Mouse (Mus musculus) layer of hippocampus, adult 2 months (tissue): ENCODE results near the gene Nisch. TPM values are rescaled to one million over a fixed set of nuclear protein-coding genes. Genes with fewer than 3 reads are reported as not detected.

ENCODE experiments used
- DNase-seq, 2 experiments: peaks; one replicate each; pipeline ENCODE4 v3.0.0; 2022; ENCODE audit warnings: low spot score in 2 of 2
- H3K27ac ChIP-seq: fragments of 200-600 bp; 2 replicates; pipeline ENCODE4 v1.8.1; 2022
- H3K4me3 ChIP-seq: fragments of 200-600 bp; 2 replicates; pipeline ENCODE4 v1.8.1; 2022; ENCODE audit warnings: mild to moderate bottlenecking
- CTCF ChIP-seq: fragments of 200-600 bp; conservative IDR thresholded peaks from 2 replicates; pipeline ENCODE4 v1.8.1; 2022; ENCODE audit warnings: antibody characterized with exemption, mild to moderate bottlenecking, moderate library complexity
- total RNA-seq, 2 experiments: library from RNA; stranded (reverse); gene quantifications; 2 replicates each; pipeline ENCODE4 v1.2.3; 2021

The Nisch gene
- total RNA-seq, 2 experiments from 2014 or later = 472 to 491 TPM

GRCm38 (mm10) chr14:31211854-31212253 is 4.9 kb downstream of the Nisch start:
- H3K27ac ChIP-seq = no peak overlapping the region
- TF ChIP-seq CTCF = no peak
- no peak for DNase-seq
- H3K4me3 ChIP-seq = no peak overlapping the region

- no peak for TF ChIP-seq CTCF
- Histone ChIP-seq H3K27ac (no peak overlapping the region), H3K4me3 (no peak overlapping the region)
- no peak for DNase-seq
Measured at GRCm38 (mm10) chr14:31209133-31209557, 7.6 kb downstream of the Nisch start.

- Histone ChIP-seq H3K4me3 (peak within 1 kb of the TSS; percentile 83), H3K27ac (peak within 1 kb of the TSS; percentile 98)
- no peak for DNase-seq
- no peak for TF ChIP-seq CTCF
Measured at GRCm38 (mm10) chr14:31208084-31208483, 8.7 kb downstream of the Nisch start, which contains the start of gene Tnnc1. Tnnc1 (plus strand) TSS chr14:31208312.

DNA sequence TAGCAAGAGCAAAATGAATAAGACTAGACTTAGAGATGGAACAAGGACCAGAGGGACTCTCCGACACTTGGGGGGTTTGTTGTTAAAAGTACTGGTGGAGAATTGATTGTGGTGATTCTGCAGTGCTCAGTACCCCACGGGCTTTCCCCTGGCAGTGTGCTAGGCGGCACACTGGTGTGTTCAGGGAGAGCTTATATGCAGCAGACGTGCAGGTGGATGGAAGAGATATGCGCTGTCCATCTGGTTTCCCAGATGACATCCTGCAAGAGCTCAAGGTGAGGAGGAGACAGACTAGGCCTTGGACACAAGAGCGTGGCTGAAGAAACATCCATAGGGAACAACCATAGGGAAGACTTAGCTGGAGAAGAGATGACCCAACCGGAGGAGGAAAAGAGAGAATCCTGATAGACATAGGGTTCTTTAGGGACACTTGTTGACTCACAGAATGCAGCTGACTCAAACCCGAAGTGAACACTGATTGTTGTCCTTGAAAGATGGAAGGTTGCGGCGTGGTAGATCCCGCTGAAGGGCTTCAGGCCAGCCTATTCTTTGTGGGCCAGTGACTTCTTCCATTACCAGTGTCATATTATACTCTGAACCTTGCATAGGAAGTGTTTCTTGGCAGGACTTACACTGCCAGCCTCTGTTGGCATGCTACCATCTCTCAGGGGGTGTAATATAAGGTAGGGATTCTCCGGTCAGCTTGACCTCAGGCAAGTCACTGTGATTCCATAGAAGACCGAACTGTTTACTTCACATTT is 9.5 kb downstream of the Nisch start:
- H3K4me3 ChIP-seq = peak overlapping the region; percentile 83
- H3K27ac ChIP-seq = peak overlapping the region; percentile 98
- no peak for DNase-seq
- TF ChIP-seq CTCF = no peak

DNA sequence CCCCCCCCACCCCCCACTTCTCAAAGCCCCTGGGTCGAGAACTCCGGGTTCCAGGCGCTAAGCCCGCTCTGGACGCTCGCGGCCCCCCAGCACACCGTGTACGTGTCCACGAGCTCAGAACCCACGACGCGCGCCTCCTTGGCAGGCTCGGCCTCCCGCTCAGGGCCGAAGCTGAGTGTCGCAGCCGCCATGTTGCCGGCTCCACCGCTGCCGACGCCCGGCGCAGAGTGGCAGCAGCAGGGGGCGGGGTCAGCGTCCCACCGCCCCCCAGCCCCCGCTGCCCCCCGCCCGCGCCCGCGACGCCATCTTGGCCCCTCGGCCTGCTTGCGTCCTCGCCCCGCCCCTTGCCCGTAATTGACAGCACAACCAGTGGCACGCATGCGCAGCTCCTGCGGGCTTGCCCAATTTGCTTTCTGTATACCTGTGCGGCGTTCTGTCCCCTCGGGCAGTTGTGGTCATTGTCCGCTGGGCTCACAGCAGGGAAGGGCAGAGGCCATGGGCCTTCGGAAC is 10.2 kb downstream of the Nisch start:
- peak overlapping the region; percentile 98 for H3K27ac ChIP-seq
- peak overlapping the region; percentile 83 for H3K4me3 ChIP-seq
- peak; percentile 91 to 94 for DNase-seq
- 0 out of 2 replicates have a peak, but pooled peaks have one; percentile 2 for TF ChIP-seq CTCF

GRCm38 (mm10) chr14:31205562-31206467 is 10.9 kb downstream of the Nisch start:
- H3K4me3 ChIP-seq = peak overlapping the region; percentile 83
- TF ChIP-seq CTCF = no peak
- peak in 1 of 2 experiments; percentile 35 for DNase-seq
- peak overlapping the region; percentile 98 for H3K27ac ChIP-seq

GRCm38 (mm10) chr14:31205244-31205561 is 11.5 kb downstream of the Nisch start:
- Histone ChIP-seq H3K27ac (peak overlapping the region; percentile 98), H3K4me3 (peak overlapping the region; percentile 83)
- no peak for TF ChIP-seq CTCF
- no peak for DNase-seq

DNA sequence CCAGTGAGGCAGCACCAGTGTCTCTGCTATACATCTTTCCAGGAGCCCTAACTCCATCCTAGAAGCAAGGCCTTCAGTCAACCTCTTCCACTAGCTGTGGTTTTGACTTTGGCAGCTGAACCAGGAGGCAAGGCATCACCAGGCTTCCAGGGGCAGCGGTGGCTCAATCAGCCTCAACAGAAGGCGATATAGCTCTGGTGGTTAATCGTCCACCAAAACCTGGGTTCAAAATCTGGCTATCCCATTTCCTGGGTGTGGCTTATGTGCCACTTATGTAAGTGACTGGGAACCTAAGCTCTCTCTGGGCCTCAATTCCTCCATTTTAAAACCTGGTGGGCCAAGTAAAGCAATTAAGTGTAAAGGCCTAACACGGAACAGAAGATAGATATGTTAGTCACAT is 11.9 kb downstream of the Nisch start:
- H3K27ac ChIP-seq = peak overlapping the region; percentile 98
- H3K4me3 ChIP-seq = peak overlapping the region; percentile 83
- TF ChIP-seq CTCF = no peak
- no peak for DNase-seq

DNA sequence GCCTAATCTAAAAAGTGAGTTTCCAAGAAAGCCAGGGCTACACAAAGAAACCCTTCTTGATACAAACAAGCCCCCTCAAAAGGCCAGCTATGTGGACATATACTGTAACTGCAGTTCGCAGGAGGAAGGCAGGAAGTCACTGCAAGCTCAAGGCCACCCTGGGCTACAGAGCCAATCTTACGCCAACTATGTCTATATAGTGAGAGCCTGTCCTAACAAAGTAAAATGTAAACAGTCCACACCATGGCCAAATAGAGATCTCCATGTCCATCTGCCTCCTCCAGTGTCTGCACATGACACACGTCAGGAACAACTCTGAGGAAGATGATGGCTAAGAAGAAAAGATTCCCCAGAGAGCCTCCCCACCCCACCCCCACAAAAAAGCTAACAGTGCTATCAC is 16.7 kb downstream of the Nisch start:
- no peak overlapping the region for H3K27ac ChIP-seq
- H3K4me3 ChIP-seq = no peak overlapping the region
- no peak for DNase-seq
- 0 out of 2 replicates have a peak, but pooled peaks have one; percentile 20 for TF ChIP-seq CTCF

DNA sequence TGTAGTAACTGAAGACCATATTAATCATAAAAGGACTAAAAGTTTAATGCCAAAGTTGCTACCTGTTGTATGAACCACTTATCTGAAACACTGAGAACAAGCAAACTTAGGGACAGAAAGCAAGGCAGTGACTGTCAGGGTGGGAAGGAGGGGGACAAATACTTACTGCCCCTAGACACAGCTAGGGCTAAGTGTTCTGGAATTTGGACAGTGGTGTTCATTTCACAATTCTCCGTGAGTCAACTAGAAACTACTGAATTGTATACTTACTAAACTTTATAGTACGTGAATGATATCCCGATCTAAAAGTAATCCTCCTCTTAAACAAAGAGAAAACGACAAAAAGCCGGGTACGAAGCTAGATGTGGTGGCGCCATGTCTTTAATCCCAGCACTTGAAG is 17.1 kb downstream of the Nisch start:
- DNase-seq = no peak
- no peak overlapping the region for H3K27ac ChIP-seq
- TF ChIP-seq CTCF = no peak
- H3K4me3 ChIP-seq = no peak overlapping the region

DNA sequence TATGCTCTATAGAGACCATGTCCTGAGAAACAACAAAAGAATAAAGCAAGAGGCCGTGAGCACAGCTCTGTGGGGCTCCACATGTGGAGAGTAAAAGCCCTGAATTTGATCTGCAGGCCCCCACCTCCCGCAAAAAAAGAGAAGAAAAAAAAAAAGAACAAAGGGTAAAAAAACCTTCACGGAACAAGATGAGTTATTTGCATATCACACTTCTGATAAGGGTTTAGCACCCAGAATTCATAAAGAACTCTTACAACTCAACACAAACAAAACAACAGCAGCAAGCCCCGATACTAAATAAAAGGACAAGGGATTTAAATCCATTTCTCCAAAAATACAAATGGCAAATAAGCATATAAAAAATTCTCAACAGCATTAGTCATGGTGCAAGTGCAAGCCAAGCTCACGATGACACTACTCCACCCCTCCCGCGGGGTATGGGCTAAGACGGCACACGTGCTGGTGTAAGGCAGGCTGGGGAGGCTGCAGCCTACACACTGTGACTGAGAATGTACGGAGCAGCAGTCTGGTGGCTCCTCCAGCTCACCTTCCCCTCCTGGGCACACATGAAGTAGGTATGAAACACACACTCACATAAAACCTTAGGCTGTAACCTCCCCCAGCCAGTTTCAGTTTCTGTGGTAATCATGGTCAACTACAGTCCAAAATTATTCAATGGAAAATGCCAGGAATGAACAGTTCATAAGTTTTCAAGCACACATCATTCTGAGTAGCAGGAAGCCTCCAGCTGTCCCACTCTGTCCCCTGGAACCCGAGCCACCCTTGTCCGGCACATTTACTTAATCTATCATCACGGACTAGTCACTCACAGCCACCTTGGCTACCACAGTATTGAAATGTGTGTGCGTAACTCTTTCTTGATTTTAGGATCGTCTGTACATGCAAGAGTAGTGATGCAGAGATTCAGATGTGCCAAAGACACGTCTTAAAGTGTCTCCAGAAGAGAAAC is 18.9 kb downstream of the Nisch start:
- Histone ChIP-seq H3K4me3 (peak overlapping the region; percentile 14), H3K27ac (peak overlapping the region; percentile 46; the same call in 1 of the 2 replicates)
- no peak for TF ChIP-seq CTCF
- no peak for DNase-seq

DNA sequence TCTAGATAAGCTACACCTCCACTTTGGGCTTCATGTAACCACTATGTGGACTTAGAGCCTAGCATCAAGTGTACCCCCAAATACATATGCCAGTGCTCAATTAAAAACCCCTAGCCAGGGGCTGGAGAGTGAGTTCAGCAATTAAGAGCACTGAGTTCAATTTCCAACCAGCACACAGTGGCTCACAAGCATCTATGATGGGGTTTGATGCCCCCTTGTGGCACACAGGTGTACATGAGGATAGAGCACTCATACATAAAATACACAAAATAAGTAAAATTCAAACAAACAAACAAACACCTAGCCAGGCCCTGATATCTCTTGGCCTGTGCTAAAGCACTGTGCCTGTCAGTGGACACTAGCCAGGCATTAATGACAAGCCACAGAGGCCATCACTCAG is 20.8 kb downstream of the Nisch start:
- no peak overlapping the region for H3K4me3 ChIP-seq
- peak; percentile 89 for TF ChIP-seq CTCF
- peak overlapping the region; percentile 84 for H3K27ac ChIP-seq
- DNase-seq = no peak
